8 mouse cellular contexts compared by ENCODE assay signal in genomic region chr16:58522677-58523043, GRCm38 (mm10). TPM values are rescaled to one million over a fixed set of nuclear protein-coding genes. Genes with fewer than 3 reads are reported as not detected.
DNase-seq lines count a peak whose midpoint lies in the region; ATAC-seq and TF ChIP-seq lines count a peak whose summit lies in the region.

No protein-coding gene starts in this region.

- H3K9me3 ChIP-seq in intestine, embryonic 15.5 days, result no peaks in the 10 kb centered on the region

- intact Hi-C loops in gastrocnemius, adult 2 months (cut with DNase I), result loop anchor here (5.0 kb wide), 2 partner anchors 60 to 80 kb away; no protein-coding TSS in a partner anchor

- TF ChIP-seq POLR2A in testis, adult 2 months (IDR thresholded peaks at IDR 0.05; ENCODE audit: control insufficient read depth, low read depth, low read length), result no peak

- H3K27me3 ChIP-seq in testis, adult 2 months (ENCODE audit: control insufficient read depth, insufficient read depth, low read length), result no peaks in the 10 kb centered on the region; the same call in 1 of the 2 replicates
- H3K27me3 ChIP-seq in intestine, embryonic 15.5 days (replicated peaks), result no peaks in the 10 kb centered on the region

- peak; percentile 52 for ATAC-seq in intestine, embryonic 15.5 days
- peak; percentile 25; the same call in 1 of the 2 replicates for ATAC-seq in monocyte, adult 5-6 weeks (replicated peaks; ENCODE audit: insufficient number of reproducible peaks, low FRiP score, low TSS enrichment, poor library complexity, severe bottlenecking)

- peak overlapping the region; percentile 90 for H3K4me3 ChIP-seq in gastrocnemius, adult 2 months
- H3K4me3 ChIP-seq in testis, adult 2 months (ENCODE audit: control insufficient read depth, low read depth, low read length), result peak overlapping the region; percentile 89
- H3K4me3 ChIP-seq in intestine, embryonic 15.5 days (replicated peaks), result peak overlapping the region; percentile 81

- H3K4me2 ChIP-seq in intestine, embryonic 15.5 days (replicated peaks), result peak overlapping the region; percentile 94

- peak overlapping the region; percentile 96 for H3K27ac ChIP-seq in gastrocnemius, adult 2 months
- H3K27ac ChIP-seq in testis, adult 2 months (ENCODE audit: control insufficient read depth, insufficient read depth, low read depth, low read length), result peak overlapping the region; percentile 65
- H3K27ac ChIP-seq in intestine, embryonic 15.5 days, result peak overlapping the region; percentile 76

- no peaks in the 10 kb centered on the region for H3K36me3 ChIP-seq in testis, adult 2 months (ENCODE audit: control insufficient read depth, insufficient read depth, low read length)
- no peaks in the 10 kb centered on the region for H3K36me3 ChIP-seq in intestine, embryonic 15.5 days

- 1% methylated on average over 16 of the region's 16 CpGs for WGBS in intestine, embryonic 15.5 days

- no peak for DNase-seq in gastrocnemius, adult 2 months
- DNase-seq in gastrocnemius, postnatal 10 days, result no peak
- no peak for DNase-seq in testis, postnatal 14 days (ENCODE audit: low spot score)
- no peak for DNase-seq in right cerebral cortex, postnatal 4 days
- no peak for DNase-seq in left cerebral cortex, adult 11 months (ENCODE audit: low spot score)

- peak overlapping the region; percentile 81 for H3K9ac ChIP-seq in intestine, embryonic 15.5 days

- peaks cover 3% of the 10 kb centered on the region for H3K4me1 ChIP-seq in testis, adult 2 months (ENCODE audit: control insufficient read depth, insufficient read depth, low read length)
- peaks cover 5% of the 10 kb centered on the region; the same call in 1 of the 2 replicates for H3K4me1 ChIP-seq in intestine, embryonic 15.5 days (replicated peaks)

- TF ChIP-seq CTCF in gastrocnemius, adult 2 months (IDR thresholded peaks at IDR 0.05), result no peak
- no peak for TF ChIP-seq CTCF in testis, adult 2 months (IDR thresholded peaks at IDR 0.05; ENCODE audit: control insufficient read depth, insufficient read depth, insufficient replicate concordance, low read depth, low read length)

RNA-seq across cellular contexts. Expression of gene St3gal6, which starts 1.4 kb away (rescaled TPM):
- total RNA-seq in gastrocnemius, adult 2 months (2021), result 100 to 1,000 TPM; 140 to 170 TPM
- total RNA-seq in gastrocnemius, postnatal 10 days (2021), result 10 to 100 TPM; 37.3 to 40.5 TPM
- 24.2 and 27.0 TPM in 2 replicates for polyA plus RNA-seq in testis, adult 2 months (2012; rRNA removed)
- 18.9 and 19.3 TPM in 2 replicates for polyA plus RNA-seq in intestine, embryonic 15.5 days (2015; fragmentation: Nextera tagmentation; extraction: Ambion mirVana)
- 43.7 to 77.1 TPM (median 49.8 TPM) in 3 replicates for total RNA-seq in monocyte, adult 5-6 weeks (2017)
